ENCODE assay signal across 12 mouse cellular contexts in genomic region chr10:58644194-58644593, GRCm38 (mm10). TPM values are rescaled to one million over a fixed set of nuclear protein-coding genes. Genes with fewer than 3 reads are reported as not detected.
DNase-seq lines count a peak whose midpoint lies in the region; ATAC-seq lines count a peak whose summit lies in the region.
"Had no signal": no experiment of that assay in that cellular context is flagged by ENCODE, and none has a peak within 500 bp of the region (broad histone marks: within the 10 kb centered on the region; RNA-seq: fewer than 3 reads in every experiment).

No protein-coding gene starts in this region.

- peak; percentile 9 for DNase-seq in layer of hippocampus, adult 9-11 months
- DNase-seq in layer of hippocampus, adult 9-10 months (ENCODE audit: low spot score), result no peak
- peak; percentile 65 for DNase-seq in cerebellum, adult 9-10 months
- DNase-seq in lung, postnatal 10 days, result peak; percentile 52
- DNase-seq in thymus, postnatal 10 days (ENCODE audit: low spot score in 2 of 2), result no peak
- DNase-seq: adrenal gland, postnatal 25 days; kidney, adult 9 months; liver, embryonic 13.5 days had no signal

- ATAC-seq in cerebellum, adult (ENCODE audit: insufficient number of reproducible peaks, low FRiP score, low TSS enrichment), result peak; percentile 57
- no peak for ATAC-seq in monocyte, adult 5-6 weeks (replicated peaks; ENCODE audit: insufficient number of reproducible peaks, low FRiP score, low TSS enrichment, poor library complexity, severe bottlenecking)

RNA-seq across cellular contexts. Expression of gene Edar, which starts 31.3 kb away (rescaled TPM):
- total RNA-seq in monocyte, adult 5-6 weeks (2017), result not detected in 3 replicates
- total RNA-seq: granulocyte monocyte progenitor cell, adult 5-6 weeks; MEL had no signal

Comparison
In these comparisons a context has a peak if more than half of its experiments do, and no peak if none do; other contexts are left out.
1. DNase-seq: peak in layer of hippocampus, adult 9-11 months (single experiment), cerebellum, adult 9-10 months (single experiment) and lung, postnatal 10 days (single experiment); none in layer of hippocampus, adult 9-10 months (single experiment) and thymus, postnatal 10 days (0 of 2).